Mouse (Mus musculus): ENCODE measurements around the gene Nr2f2. TPM values are rescaled to one million over a fixed set of nuclear protein-coding genes. Genes with fewer than 3 reads are reported as not detected.

Nr2f2 gene
- polyA plus RNA-seq, 1 experiment from 2014 or later = 105 TPM

DNA sequence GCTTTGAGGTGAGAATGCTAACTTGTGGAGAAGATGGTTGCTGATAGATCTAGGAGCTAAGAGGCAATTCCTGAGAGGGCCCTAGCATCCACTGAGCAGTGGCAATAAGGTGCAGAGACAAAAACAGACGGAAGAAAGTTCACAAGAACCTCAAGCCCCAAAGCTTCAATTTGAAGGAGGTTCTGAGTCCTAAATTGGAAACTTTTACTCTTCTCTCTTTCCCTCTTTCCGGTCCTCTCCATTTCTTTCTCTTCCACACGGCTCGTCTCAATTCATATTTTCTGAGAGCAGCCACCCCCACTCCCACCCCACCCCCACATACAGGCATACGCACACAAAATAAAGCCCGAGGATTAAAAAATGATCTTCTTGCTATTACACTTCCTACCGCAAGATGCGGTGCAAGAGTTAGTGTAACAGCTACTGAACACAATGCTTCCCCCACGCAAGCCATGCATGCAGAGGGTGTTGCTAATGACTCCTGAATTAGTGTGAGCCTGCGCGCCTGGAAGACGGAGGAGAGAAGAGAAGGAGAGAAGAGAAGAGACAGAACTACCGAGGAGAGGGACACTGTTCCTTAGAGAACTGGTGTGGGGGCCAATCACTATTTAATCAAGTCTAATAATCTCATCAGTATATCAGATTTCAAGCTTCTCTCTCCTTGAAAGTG lies 29.8 kb downstream of the Nr2f2 start:
- H3K4me1 ChIP-seq = peaks cover 42% of the 10 kb centered on the region
- H3K27ac ChIP-seq (replicated peaks) = peak overlapping the region; percentile 89
- no peaks in the 10 kb centered on the region for H3K9me3 ChIP-seq
- H3K36me3 ChIP-seq = no peaks in the 10 kb centered on the region
- H3K4me2 ChIP-seq (replicated peaks) = peak overlapping the region; percentile 60
- H3K27me3 ChIP-seq = peaks cover 97% of the 10 kb centered on the region
- WGBS = 5% methylated on average over 13 of the region's 13 CpGs
- ATAC-seq (ENCODE audit: low FRiP score, low read depth) = no peak
- H3K4me3 ChIP-seq = peak overlapping the region; percentile 41
- H3K9ac ChIP-seq (replicated peaks) = peak overlapping the region; percentile 54

DNA sequence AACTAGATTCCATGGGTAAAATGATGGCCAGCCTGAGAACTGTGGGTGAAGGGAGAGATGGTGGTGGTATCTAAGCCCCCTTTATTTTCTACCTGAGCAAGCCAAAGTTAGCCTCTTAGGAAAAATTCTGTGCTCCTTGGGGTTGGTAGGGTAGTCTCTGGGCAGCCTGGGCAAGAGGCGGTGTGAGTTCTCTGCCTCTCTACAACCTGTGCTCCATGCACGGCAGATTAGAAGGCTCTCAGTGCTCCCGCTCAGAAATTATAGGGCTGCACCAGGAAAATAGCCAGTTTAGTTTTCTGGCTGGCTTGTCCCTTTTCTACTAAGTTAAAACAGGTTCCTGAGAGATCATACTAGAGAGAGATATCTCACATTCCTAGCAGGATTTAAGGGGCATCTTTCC lies 30.4 kb downstream of the Nr2f2 start:
- peak overlapping the region; percentile 54 for H3K9ac ChIP-seq (replicated peaks)
- no peaks in the 10 kb centered on the region for H3K9me3 ChIP-seq
- peak overlapping the region; percentile 60 for H3K4me2 ChIP-seq (replicated peaks)
- H3K36me3 ChIP-seq = no peaks in the 10 kb centered on the region
- 15% methylated on average over 3 of the region's 3 CpGs for WGBS
- H3K4me1 ChIP-seq = peaks cover 47% of the 10 kb centered on the region
- H3K27ac ChIP-seq (replicated peaks) = peak overlapping the region; percentile 89
- peak overlapping the region; percentile 41 for H3K4me3 ChIP-seq
- no peak for ATAC-seq (ENCODE audit: low FRiP score, low read depth)
- H3K27me3 ChIP-seq = peaks cover 98% of the 10 kb centered on the region

DNA sequence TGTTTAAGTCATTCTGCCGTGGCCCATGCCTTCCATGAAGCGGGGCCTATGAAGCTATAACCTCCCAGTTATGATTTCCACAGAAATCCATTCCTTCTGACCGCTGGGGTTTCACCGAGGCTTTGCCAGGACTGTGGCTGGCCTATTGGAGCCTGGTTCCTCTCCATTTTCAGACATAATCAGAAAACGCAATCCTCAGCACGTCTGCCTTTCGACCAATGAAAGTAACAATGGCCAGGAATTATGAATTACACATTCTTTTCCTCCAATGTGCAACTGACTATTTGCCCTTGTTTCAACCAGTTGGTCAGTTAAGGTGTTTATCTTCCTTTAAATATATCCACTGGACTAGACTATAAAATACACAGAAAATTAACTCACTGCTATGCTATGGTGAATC lies 31.1 kb downstream of the Nr2f2 start:
- ATAC-seq (ENCODE audit: low FRiP score, low read depth) = no peak
- Histone ChIP-seq H3K27me3 (peaks cover 98% of the 10 kb centered on the region), H3K9ac (replicated peaks) (peak overlapping the region; percentile 64), H3K4me3 (peak overlapping the region; percentile 41), H3K27ac (replicated peaks) (peak overlapping the region; percentile 89), H3K4me2 (replicated peaks) (peak overlapping the region; percentile 60), H3K36me3 (no peaks in the 10 kb centered on the region), H3K4me1 (peaks cover 52% of the 10 kb centered on the region), H3K9me3 (no peaks in the 10 kb centered on the region)
- WGBS = 5% methylated on average over 7 of the region's 7 CpGs

DNA sequence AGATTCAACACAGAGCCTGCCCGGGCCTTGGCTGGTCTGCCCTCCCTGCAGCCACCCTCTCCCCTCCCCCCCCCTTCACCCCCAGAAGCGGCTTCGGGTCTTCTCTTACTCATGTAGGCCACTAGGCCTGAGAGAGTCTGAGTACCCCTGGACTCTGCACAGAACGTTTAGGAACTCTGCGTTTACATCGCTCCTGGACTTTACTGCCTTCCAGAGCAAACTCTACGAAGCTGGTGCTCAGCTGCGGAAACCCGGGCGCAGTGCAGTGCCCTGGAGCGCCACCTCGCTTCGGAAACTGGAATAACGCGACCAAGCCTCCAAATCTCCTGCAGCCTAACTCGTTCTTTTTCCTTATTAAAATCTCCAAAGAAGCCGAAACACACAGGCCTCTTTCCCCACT lies 31.7 kb downstream of the Nr2f2 start:
- H3K4me3 ChIP-seq = peak overlapping the region; percentile 41
- H3K36me3 ChIP-seq = no peaks in the 10 kb centered on the region
- H3K27ac ChIP-seq (replicated peaks) = peak overlapping the region; percentile 89
- no peaks in the 10 kb centered on the region for H3K9me3 ChIP-seq
- peak overlapping the region; percentile 60 for H3K4me2 ChIP-seq (replicated peaks)
- H3K27me3 ChIP-seq = peaks cover 98% of the 10 kb centered on the region
- H3K4me1 ChIP-seq = peaks cover 51% of the 10 kb centered on the region
- peak overlapping the region; percentile 64 for H3K9ac ChIP-seq (replicated peaks)
- 0 out of 2 replicates have a peak, but pooled peaks have one; percentile 28 for ATAC-seq (ENCODE audit: low FRiP score, low read depth)
- WGBS = 0% methylated on average over 17 of the region's 17 CpGs

DNA sequence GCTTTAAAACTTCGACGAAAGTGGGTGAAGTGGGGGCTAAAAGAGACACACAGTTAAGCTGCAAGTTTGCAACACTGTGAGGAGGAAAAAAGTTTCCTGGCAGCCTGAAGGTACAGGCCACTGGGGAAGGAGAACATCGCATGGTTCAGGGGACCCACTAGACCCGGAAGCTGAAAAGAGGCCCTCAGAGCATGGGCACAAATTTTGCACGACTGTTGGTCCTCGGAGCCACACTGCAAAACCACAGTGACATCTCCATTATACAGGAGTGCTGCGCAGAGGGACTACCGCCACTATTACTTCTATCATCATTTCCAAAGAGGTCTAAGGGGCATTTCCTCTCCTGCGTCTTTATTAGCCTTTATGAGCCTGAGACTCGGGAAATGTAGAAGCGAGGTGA lies 32.7 kb downstream of the Nr2f2 start:
- H3K4me1 ChIP-seq = peaks cover 52% of the 10 kb centered on the region
- peak overlapping the region; percentile 41 for H3K4me3 ChIP-seq
- H3K9ac ChIP-seq (replicated peaks) = peak overlapping the region; percentile 64

DNA sequence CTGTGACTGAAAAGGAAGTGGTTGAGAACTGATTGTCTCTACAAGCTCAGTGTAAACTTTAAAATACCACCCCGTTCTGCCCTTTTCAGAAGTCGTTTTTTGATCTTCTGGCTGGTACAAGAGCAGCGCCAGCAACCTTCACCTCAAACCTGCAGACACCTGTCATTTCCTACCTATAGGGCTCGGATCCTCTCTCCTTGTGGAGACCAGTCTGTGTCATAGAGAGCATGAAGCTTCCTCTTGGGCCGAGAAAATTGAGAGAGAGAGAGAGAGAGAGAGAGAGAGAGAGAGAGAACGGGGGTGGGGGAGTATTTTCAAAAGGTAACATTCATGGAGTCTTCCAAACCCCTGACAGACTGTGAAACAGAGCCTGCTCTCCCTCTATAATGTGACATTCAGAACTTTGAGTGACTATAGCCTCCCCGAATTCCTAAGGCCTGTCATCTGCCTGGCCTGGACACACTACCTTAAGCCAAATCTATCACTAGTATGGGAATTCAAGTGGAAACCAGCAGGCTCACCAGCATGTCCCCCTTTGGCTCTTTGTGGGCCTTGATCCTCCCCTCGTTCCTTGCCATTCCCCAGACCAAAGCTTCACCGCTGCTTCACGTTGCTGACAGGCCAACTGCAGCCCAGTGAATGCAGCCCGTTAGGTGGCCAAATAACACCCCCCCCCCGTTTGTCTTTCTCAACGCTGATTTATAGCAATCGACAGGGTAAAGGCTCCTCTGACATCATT lies 33.4 kb downstream of the Nr2f2 start:
- 5% methylated on average over 14 of the region's 14 CpGs for WGBS
- H3K27me3 ChIP-seq = peaks cover 97% of the 10 kb centered on the region
- peak overlapping the region; percentile 60 for H3K4me2 ChIP-seq (replicated peaks)
- peak overlapping the region; percentile 64 for H3K9ac ChIP-seq (replicated peaks)
- H3K4me1 ChIP-seq = peaks cover 51% of the 10 kb centered on the region
- H3K4me3 ChIP-seq = peak overlapping the region; percentile 42
- ATAC-seq (ENCODE audit: low FRiP score, low read depth) = no peak
- no peaks in the 10 kb centered on the region for H3K9me3 ChIP-seq
- H3K27ac ChIP-seq (replicated peaks) = peak overlapping the region; percentile 89
- H3K36me3 ChIP-seq = no peaks in the 10 kb centered on the region

More for the DNA sequence above, 32.7 kb downstream of the Nr2f2 start:
- no peak for ATAC-seq (ENCODE audit: low FRiP score, low read depth)
- Histone ChIP-seq H3K4me2 (replicated peaks) (peak overlapping the region; percentile 60), H3K27me3 (peaks cover 98% of the 10 kb centered on the region), H3K36me3 (no peaks in the 10 kb centered on the region), H3K9me3 (no peaks in the 10 kb centered on the region), H3K27ac (replicated peaks) (peak overlapping the region; percentile 89)
- WGBS = 5% methylated on average over 11 of the region's 11 CpGs

DNA sequence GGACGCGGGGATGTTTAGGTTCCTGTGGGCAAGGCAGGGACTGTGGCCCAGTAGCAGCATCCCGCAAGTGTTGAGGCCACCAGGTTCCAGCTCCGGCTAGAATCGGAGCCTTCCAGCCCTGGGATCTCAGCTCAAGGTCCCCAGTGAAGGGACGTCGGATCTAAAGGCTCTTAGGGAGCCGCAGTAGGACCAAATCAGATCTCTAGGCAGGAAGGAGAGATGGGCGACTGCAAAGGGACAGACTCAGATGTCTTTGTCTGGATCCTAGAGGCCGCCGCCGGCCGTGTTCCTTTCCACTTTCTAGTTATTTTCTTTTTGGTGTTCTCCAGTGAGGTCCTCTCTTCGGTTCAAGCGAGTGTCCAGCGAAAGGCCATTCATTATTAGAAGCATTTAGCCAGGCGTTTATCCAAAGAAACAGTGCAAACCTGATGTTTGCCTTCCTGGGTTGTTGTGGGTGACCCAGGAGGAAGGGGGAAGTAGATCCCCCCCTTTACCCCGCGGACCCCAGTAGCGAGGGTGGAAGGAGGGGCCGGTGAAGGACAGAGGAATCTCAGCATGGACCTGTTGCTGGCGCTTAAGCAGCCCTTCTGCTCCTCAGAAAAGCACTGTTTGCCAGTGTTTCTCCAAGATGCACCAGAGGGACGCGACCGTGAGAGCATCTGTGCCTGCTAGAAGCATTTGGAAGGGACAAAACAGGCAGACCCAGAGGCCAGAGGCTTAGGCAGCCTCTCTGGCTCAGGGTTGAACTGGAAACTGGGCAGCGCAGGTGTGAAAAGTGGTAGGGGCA lies 34.3 kb downstream of the Nr2f2 start:
- Histone ChIP-seq H3K4me2 (replicated peaks) (peak overlapping the region; percentile 60), H3K9ac (replicated peaks) (peak overlapping the region; percentile 64), H3K9me3 (no peaks in the 10 kb centered on the region), H3K4me1 (peaks cover 44% of the 10 kb centered on the region), H3K27ac (replicated peaks) (peak overlapping the region; percentile 89), H3K27me3 (peaks cover 93% of the 10 kb centered on the region), H3K36me3 (no peaks in the 10 kb centered on the region), H3K4me3 (peak overlapping the region; percentile 42)
- no peak for ATAC-seq (ENCODE audit: low FRiP score, low read depth)
- under 1% methylated on average over 26 of the region's 26 CpGs for WGBS

DNA sequence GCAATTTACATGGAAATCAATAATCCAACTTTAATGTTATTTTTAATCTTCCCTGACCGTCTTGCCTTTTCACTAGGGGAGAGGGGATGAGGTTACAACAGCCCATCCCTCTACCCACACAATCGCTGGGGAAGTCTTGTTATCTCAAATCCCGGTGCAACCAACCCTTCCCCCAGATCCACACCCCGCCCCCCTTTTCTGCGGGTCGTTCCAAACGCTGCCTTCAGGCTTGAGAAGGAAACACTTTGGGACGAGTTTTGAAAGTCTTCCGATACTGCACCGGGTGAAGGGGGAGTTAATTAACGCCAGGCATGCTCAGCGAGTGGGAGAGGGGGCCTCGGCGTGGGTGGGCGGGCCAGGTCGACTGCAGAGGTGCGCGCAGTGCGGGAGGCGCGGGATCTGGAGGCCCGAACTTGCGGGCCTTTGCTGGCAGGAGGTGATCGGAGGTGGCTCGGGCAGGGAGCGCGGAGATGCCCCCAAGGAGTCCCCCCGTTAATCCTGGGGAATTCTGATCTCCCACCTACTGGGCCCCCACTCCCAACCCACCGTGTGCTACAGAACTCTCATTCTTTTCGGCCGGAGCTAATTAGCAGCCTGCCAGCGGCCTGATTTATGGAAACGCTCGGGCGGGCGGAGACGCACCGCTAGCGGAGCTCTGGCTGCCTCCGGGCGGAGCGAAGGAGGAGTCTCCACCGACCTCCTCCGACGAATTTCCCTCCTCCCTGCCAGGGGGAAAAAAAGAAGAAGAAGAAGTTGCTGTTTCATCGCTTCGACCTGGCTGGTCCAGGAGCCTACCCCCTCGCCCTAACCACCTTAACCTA lies 35.1 kb downstream of the Nr2f2 start:
- no peaks in the 10 kb centered on the region for H3K36me3 ChIP-seq
- peak overlapping the region; percentile 42 for H3K4me3 ChIP-seq
- peak; percentile 39 for ATAC-seq (ENCODE audit: low FRiP score, low read depth)
- H3K4me1 ChIP-seq = peaks cover 44% of the 10 kb centered on the region
- no peaks in the 10 kb centered on the region for H3K9me3 ChIP-seq
- H3K27ac ChIP-seq (replicated peaks) = peak overlapping the region; percentile 89
- H3K9ac ChIP-seq (replicated peaks) = peak overlapping the region; percentile 64
- under 1% methylated on average over 48 of the region's 48 CpGs for WGBS
- peaks cover 93% of the 10 kb centered on the region for H3K27me3 ChIP-seq
- H3K4me2 ChIP-seq (replicated peaks) = peak overlapping the region; percentile 60

DNA sequence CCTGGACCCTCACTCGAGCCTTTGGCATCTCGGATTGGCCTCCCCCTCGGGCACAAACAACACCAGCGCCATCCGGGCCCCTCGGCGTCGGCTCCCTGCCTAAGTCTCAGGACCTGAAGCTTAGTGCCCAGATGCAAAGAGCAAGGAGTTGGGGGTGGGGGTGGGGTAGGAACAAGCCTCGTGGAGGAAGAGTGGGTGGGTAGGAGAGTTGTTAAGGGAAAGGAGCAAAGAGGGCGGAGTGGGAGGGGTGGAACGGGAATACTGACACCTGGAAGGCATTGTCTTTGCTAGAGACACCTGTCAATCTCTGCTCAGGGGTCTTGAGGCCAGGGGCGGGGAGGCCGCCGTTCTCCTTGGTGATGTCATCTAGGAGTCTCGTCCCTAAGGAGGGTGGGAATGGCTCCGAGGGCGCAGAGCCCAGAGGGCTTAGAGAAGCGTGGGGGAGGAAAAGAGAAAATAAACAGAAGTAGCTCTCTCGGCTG lies 35.7 kb downstream of the Nr2f2 start:
- Histone ChIP-seq H3K27ac (replicated peaks) (peak overlapping the region; percentile 89), H3K36me3 (no peaks in the 10 kb centered on the region), H3K4me3 (peak overlapping the region; percentile 42), H3K4me2 (replicated peaks) (peak overlapping the region; percentile 60), H3K9ac (replicated peaks) (peak overlapping the region; percentile 43; the same call in 1 of the 2 replicates), H3K4me1 (peaks cover 44% of the 10 kb centered on the region), H3K27me3 (peaks cover 93% of the 10 kb centered on the region), H3K9me3 (no peaks in the 10 kb centered on the region)
- peak; percentile 55 for ATAC-seq (ENCODE audit: low FRiP score, low read depth)
- WGBS = under 1% methylated on average over 19 of the region's 19 CpGs

DNA sequence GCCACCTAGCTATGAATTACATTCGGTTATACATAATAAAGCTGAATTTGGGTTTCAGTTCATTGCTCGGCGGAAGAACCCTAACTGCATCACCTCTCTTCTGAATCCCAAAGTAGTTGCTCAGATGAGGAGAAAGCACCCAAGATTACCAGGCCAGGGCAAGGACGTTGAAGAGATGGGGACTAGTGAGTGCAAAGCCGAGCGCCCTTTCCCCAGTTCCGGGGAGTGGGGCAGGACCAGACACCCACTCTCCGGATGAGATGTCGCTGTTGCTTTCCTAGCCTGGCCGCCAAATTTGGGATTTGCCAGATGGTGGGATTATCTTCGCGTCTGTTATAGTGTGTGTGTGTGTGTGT lies 36.4 kb downstream of the Nr2f2 start:
- peak overlapping the region; percentile 89 for H3K27ac ChIP-seq (replicated peaks)

More for the DNA sequence above, 36.4 kb downstream of the Nr2f2 start:
- H3K36me3 ChIP-seq = no peaks in the 10 kb centered on the region
- H3K4me2 ChIP-seq (replicated peaks) = peak overlapping the region; percentile 60
- no peaks in the 10 kb centered on the region for H3K9me3 ChIP-seq
- H3K9ac ChIP-seq (replicated peaks) = peak overlapping the region; percentile 43; the same call in 1 of the 2 replicates
- no peak for ATAC-seq (ENCODE audit: low FRiP score, low read depth)
- WGBS = 5% methylated on average over 12 of the region's 12 CpGs
- H3K4me3 ChIP-seq = peak overlapping the region; percentile 42
- peaks cover 50% of the 10 kb centered on the region for H3K4me1 ChIP-seq
- H3K27me3 ChIP-seq = peaks cover 94% of the 10 kb centered on the region
